Mouse (Mus musculus): Measurements from ENCODE around the gene Fastk.
"Not testable (repeated sequence)": the region's sequence is repeated elsewhere in the genome, so short reads cannot be mapped to it uniquely, and the experiment has no call there.

The Fastk gene

DNA sequence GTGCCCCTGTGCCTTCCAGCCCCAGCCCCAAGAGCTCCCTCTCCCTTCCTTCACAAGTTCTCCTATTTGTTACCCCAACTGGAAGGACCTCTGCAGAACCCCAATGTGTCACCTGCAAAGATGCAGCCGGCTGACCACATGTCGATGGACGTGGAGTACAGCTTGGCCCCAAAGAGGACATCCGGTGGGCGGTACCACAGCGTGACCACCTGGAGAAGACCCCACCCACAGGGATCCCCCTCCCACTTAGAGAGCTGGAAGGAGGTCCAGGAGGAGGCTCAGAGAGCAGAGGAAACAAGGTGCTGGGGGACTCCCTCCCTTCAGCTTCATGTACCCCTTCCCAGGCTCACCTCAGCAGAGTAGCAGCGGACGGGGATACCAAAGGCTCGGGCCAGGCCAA is 24.7 kb downstream of the Fastk start:
- no peak for DNase-seq

DNA sequence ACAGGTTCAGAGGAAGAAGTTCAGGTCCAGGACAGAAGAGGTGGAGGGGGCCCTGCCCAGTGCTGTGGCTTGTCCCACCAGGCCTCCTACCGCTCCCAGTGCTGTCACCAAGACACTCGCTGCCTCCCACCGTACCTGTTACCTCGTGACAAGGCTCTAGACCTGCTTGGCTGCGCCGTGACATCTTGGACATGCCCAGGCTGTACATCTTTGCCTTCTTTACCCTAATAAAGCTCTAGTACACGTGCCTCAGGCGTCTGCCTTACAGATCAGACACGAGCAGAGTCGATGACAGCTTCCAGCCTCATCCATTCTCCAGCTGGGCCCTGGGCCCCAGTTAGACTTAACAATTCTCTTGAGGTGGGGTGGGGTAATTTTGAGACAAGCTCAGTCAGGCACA is 27.5 kb downstream of the Fastk start:
- no peak for DNase-seq

DNA sequence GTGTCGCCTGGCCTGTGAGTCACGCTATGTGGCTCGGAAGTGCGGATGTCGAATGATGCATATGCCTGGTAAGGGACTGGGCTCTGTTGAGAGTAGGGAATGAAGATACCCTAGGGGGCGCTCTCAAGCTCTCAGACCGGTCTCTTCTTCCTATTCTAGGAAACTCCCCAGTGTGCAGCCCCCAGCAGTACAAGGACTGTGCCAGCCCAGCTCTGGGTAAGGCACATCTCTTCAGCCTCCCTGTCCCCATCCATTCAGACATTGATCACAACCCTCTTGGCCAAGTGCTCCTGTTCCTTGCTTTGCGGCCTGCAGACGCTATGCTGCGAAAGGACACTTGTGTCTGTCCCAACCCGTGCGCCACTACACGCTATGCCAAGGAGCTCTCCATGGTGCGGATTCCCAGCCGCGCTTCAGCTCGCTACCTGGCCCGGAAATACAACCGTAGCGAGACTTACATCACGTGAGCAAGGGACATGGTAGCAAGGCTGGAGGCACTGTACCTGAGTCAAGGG is 28.8 kb downstream of the Fastk start:
- peak; percentile 29 to 63 for DNase-seq

- no peak for DNase-seq
These were observed 31.1 kb downstream of the Fastk start for GRCm38 (mm10) chr5:24413938-24414337.

GRCm38 (mm10) chr5:24413042-24413693 is 31.9 kb downstream of the Fastk start, which contains the start of gene Asic3:
Asic3 (plus strand) TSS chr5:24413392.
- DNase-seq = no peak

- no peak for DNase-seq
These were observed 33.0 kb downstream of the Fastk start for GRCm38 (mm10) chr5:24412063-24412462.

DNA sequence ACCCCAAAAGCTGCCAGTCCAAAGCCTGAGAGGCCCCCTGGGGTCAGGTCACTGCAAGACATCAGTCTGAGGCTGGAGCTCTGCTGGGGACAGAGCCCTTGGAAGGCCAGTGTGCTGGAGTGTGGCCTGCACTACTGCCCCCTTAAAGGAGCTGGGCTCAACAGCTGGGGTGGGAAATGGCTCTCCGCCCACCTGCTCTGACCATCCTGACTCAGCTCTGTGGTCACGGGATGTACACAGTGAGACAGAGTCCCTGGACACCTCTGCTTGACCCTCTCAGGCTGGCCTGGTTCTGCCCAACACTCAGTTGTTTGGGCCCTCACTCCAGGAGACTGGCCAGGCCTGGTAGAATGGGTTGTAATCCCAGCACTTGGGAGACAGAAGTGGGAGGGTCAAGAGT is 35.6 kb downstream of the Fastk start:
- no peak for DNase-seq

- DNase-seq = no peak
These were observed 36.4 kb downstream of the Fastk start for GRCm38 (mm10) chr5:24408651-24409050.

GRCm38 (mm10) chr5:24405389-24405876 is 39.7 kb downstream of the Fastk start:
- no peak for DNase-seq

DNA sequence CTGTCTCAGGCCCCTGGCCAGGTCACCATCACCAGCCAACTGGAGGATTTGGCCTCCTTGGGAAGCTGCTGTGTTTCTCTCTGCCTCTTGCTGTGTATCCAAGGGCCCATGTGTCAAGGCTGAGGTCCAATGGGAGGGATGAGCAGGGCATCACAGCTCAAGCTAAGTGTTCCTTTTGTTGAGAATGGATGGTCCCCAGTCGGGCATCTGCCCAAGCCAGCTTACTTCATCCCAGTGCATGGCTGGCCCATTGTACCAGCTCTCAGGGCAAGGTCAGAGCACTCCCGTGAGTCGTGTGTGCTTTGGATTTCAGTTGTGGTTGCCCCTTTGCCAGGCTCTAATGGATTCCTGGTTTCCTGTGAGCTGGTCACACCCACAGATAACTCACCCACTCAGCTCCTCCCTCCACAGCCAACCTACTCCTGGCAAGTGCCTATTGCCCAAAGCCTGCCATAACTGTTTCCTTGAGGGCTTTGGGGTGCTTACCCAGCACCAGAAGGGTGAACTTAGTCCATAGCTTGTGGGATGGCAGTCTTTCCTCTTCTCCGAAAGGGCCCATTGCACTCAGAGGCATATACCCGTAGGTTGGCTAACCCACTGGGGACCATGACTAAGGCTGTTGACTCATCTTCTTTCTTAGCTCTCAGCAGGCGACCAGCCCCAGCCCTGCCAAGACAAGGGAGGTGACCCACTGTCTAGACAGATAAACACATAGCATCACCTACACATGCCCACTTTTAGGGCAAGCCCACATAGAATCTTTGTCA is 40.3 kb downstream of the Fastk start:
- DNase-seq = no peak

DNA sequence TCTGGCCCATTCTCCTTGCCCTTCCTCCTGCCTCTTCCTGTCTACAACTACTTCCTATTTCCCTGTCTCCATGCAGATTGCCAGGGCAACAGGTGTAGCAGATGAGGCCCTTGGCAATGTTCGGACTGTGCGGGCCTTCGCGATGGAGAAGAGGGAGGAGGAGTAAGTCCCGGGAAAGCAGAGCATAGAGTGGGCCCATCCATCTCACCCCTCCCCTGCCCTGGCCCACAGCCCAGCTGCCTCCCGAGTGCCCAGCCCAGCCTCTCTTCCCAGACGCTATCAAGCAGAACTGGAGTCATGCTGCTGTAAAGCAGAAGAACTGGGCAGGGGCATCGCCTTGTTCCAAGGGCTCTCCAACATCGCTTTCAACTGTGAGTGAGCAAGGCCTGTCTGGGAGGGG is 43.1 kb downstream of the Fastk start:
- no peak for DNase-seq

DNA sequence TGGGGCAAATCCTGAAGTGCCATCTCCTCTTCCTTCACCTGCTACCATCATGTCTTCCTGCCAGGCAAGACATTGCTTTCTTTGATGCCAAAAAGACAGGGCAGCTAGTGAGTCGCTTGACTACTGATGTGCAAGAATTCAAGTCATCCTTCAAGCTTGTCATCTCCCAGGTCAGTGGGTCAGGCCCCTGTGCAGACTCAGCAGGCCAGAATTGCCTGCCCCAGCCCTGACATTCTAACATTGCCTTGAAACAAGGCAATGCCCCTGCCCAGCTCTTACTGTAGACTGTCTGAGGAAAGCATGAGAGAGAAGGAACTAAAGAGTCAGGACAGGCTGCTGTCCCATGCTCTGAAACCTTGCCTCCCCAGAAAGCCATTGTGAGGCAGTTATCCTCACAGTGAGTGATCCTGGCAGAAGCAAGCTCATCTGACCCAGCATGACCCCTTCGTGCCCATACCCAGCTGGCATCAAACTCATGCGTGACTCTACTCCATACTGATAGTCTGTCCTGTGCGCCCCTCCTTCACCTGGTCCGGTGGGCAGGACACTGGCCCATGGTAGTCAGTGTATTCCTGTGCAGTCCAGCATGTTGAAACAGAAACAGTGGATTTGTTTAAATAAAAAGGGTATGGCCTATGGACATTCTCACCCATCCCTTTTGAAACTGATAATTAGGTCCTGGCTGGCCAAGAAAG is 44.0 kb downstream of the Fastk start:
- no peak for DNase-seq

- DNase-seq = no peak
These were observed 44.7 kb downstream of the Fastk start for GRCm38 (mm10) chr5:24400362-24400761.

DNA sequence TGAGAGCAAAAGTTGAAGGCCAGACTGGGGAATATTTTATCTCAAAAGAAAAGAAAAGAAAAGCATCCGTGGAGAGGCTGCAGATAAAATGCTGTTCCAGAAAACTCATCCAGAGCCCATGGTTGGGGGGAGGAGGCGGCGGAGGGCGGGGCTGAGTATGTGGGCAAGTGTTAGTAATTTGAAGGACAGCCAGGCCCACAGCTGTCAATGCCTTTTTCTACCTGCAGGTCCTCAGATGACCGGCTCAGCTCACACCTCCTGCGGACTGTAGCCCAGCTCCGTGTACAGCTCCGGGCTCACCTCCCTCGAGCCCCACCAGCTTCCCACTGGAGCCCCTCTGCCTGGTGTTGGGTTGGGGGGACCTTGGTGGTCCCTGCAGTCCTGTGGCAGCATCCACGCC is 45.4 kb downstream of the Fastk start:
- no peak for DNase-seq

DNA sequence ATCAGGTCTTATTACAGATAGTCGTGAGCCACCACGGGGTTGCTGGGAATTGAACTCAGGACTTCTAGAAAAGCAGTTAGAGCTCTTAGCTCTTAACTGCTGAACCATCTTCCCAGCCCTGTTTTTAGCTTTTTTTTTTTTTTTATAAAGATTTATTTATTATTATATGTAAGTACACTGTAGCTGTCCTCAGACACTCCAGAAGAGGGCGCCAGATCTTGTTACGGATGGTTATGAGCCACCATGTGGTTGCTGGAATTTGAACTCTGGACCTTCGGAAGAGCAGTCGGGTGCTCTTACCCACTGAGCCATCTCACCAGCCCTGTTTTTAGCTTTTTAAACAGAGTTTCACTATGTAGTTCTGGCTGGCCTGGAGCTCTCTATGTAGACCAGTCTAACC is 48.8 kb downstream of the Fastk start:
- not testable (repeated sequence) for DNase-seq

- peak; percentile 84 to 91 for DNase-seq
These were observed 50.8 kb downstream of the Fastk start for GRCm38 (mm10) chr5:24394165-24394894.

DNA sequence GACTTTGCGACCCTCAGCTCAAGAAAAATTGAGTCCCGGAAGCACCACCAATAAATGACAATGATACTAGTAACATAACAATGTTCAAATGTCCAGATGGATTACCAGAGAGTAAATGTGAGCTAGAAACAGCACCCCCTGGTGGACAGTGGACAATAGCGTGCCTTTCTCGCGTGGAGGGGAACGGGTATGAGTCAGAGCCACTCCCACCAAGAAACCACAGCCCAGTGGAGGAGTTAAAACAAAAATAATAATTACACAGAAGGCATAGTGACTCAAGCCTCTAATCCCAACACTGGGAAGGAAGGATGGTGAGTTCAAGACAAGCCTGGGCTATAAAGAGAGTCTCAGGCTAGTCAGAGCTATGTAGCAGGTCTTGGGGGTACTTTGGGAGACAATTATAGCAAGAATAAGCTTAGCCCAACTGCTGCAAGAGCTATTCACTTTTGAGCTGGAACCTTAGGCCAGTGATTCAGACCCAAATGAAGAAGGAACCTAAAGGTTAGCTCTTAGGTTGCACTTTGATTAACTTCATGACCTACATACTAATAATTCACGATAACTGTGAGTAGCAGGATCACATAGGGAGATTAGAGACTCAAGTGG is 51.6 kb downstream of the Fastk start, which contains the start of gene Abcb8:
Gene Abcb8, plus strand, starts transcription at position 272 of the 606 bp plus-strand sequence.
- DNase-seq = peak; percentile 63 to 83

DNA sequence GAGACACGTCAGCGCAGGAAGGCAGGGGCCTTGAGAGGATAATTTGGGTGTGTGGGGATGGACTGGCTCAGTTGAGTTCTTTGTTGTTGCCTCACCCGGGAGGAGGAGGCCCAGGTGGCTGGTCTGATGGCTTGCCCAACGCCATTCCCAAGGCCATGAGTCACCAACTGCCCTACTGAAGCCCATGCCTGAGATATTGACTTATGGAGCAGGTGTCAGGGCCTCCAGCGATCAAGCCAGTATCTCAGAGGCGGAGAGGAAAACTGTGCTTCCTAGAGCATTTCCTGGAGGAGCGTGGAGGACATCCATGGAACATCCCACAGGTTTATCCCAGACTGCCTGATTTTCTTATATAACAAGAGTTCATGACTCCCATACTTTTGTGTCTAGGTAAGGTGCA is 52.4 kb downstream of the Fastk start:
- no peak for DNase-seq

GRCm38 (mm10) chr5:24391864-24392263 is 53.2 kb downstream of the Fastk start, which contains the start of gene Atg9b:
Atg9b (minus strand) TSS chr5:24392143.
- DNase-seq = no peak

DNA sequence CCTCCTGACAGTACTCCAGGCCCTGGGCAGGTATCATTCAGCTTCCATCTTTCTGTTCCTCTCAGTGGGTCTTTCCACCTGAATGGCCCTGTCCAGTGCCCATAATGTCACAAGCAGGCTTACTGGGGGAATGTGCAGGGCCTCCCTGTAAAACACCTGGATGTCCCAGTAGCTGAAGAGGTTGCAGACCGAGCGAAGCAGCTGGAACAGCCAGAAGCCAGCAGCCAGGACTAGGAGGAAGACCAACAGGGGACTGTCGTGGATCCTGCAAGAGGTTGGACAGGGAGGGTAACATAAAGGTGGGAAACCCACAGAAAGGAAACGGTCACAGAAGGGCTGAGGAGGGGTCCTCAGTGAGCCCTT is 55.4 kb downstream of the Fastk start:
- DNase-seq = no peak

DNA sequence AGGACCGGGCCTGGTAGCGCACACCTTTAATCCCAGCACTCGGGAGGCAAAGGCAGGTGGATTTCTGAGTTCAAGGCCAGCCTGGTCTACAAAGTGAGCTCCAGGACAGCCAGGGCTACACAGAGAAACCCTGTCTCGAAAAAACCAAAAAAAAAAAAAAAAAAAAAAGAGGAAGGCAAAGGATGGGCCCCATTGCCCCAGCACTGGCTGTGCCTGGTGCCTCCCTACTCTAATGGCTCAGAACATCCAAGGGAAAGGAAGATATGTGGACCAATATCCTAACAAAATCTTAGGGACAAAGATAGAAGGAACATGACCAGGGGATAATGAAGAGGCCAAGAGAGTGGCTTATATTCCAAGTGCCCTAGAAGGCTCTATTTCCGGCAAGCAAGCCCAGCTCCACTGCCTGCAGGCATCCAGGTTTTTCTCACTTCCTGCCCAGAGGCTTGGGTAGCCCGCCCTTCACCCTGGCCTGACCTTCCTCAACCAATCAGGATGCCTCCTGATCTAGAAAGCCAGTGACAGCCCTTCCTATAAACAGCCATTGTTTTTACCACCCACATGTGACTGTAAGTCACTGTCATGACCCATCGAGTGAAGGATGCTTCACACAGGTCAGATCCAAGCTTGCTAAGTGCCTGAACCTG is 56.0 kb downstream of the Fastk start:
- DNase-seq = no peak
